Mouse (Mus musculus) CH12.LX (cell line): Measurements from ENCODE around the gene Usp32. TPM values are rescaled to one million over a fixed set of nuclear protein-coding genes. Genes with fewer than 3 reads are reported as not detected.

ENCODE experiments used
- DNase-seq: peaks from one replicate; pipeline ENCODE4 v3.0.0-alpha.2; 2013; ENCODE audit errors: extremely low read depth
- H3K27ac ChIP-seq: 2 replicates; pipeline ENCODE4 v1.5.1; 2012; ENCODE audit warnings: low read depth, mild to moderate bottlenecking, control low read depth, moderate library complexity; ENCODE audit not compliant: insufficient read depth
- H3K27me3 ChIP-seq: replicated peaks from 2 replicates; pipeline ENCODE3; 2012; ENCODE audit warnings: inconsistent platforms
- H3K36me3 ChIP-seq, 2 experiments: replicated peaks in 1 of 2; 2 replicates each; pipeline versions ENCODE3 to v1.6.1; 2012; ENCODE audit warnings: inconsistent platforms in 1 of 2, low read length in 1 of 2, mild to moderate bottlenecking in 1 of 2, mixed read lengths in 1 of 2, moderate library complexity in 1 of 2; ENCODE audit not compliant: control insufficient read depth in 1 of 2, insufficient read depth in 1 of 2
- H3K4me1 ChIP-seq, 2 experiments: 2 replicates each; pipeline ENCODE4 v1.6.1; 2012; ENCODE audit warnings: inconsistent platforms in 1 of 2, moderate library complexity in 1 of 2; ENCODE audit not compliant: insufficient read depth in 2 of 2, control insufficient read depth in 1 of 2
- H3K4me2 ChIP-seq: 2 replicates; pipeline ENCODE4 v1.6.1; 2012; ENCODE audit warnings: low read depth, mild to moderate bottlenecking, control low read depth; ENCODE audit not compliant: poor library complexity, insufficient read depth, severe bottlenecking
- H3K4me3 ChIP-seq, 3 experiments: fragments of 150-350 bp in 1 of 3; sonication (generic) in 1 of 3; replicated peaks in 1 of 3; 2 replicates each; pipeline versions ENCODE3 to v1.5.1; 2011 to 2012; ENCODE audit warnings: low read depth in 2 of 3, low read length in 2 of 3, mild to moderate bottlenecking in 2 of 3, moderate library complexity in 2 of 3, control low read depth in 1 of 3, improper control_type of control experiment in 1 of 3, inconsistent platforms in 1 of 3, mixed read lengths in 1 of 3; ENCODE audit not compliant: poor library complexity in 1 of 3
- H3K79me2 ChIP-seq: replicated peaks from 2 replicates; pipeline ENCODE4 v1.6.1; 2012; ENCODE audit warnings: mild to moderate bottlenecking, moderate library complexity; ENCODE audit not compliant: control insufficient read depth, poor library complexity, insufficient read depth, severe bottlenecking; ENCODE audit errors: extremely low read depth
- H3K9ac ChIP-seq: 2 replicates; pipeline ENCODE4 v1.6.1; 2012; ENCODE audit warnings: low read depth, mild to moderate bottlenecking, control low read depth, moderate library complexity; ENCODE audit not compliant: insufficient read depth
- H3K9me3 ChIP-seq: replicated peaks from 2 replicates; pipeline ENCODE3; 2012; ENCODE audit warnings: low read length, inconsistent platforms, mixed read lengths
- CHD1 ChIP-seq: IDR thresholded peaks from 2 replicates; pipeline ENCODE4 v1.6.1; 2012; ENCODE audit warnings: low read depth, low read length, improper control_type of control experiment, inconsistent platforms
- E2F4 ChIP-seq: IDR thresholded peaks from 2 replicates; pipeline ENCODE4 v1.6.1; 2011; ENCODE audit warnings: low read depth, low read length, improper control_type of control experiment; ENCODE audit not compliant: insufficient replicate concordance
- GABPA ChIP-seq: IDR thresholded peaks from 2 replicates; pipeline ENCODE4 v1.6.1; 2012; ENCODE audit warnings: low read depth, low read length, improper control_type of control experiment, inconsistent platforms; ENCODE audit not compliant: insufficient replicate concordance
- JUN ChIP-seq: IDR thresholded peaks from 2 replicates; pipeline ENCODE4 v1.6.1; 2011; ENCODE audit warnings: low read depth, mild to moderate bottlenecking, low read length, improper control_type of control experiment, moderate library complexity; ENCODE audit not compliant: insufficient read depth
- JUND ChIP-seq: conservative IDR thresholded peaks from 2 replicates; pipeline ENCODE4 v1.6.1; 2011; ENCODE audit warnings: low read depth, low read length, improper control_type of control experiment
- KAT2A ChIP-seq: IDR thresholded peaks from 2 replicates; pipeline ENCODE4 v1.6.1; 2012; ENCODE audit warnings: low read length, improper control_type of control experiment, inconsistent platforms; ENCODE audit not compliant: insufficient replicate concordance
- MAFK ChIP-seq: IDR thresholded peaks from 2 replicates; pipeline ENCODE4 v1.6.1; 2011; ENCODE audit warnings: low read length, improper control_type of control experiment; ENCODE audit not compliant: insufficient replicate concordance
- MAX ChIP-seq: IDR thresholded peaks from 2 replicates; pipeline ENCODE4 v1.6.1; 2011; ENCODE audit warnings: low read length, improper control_type of control experiment
- NELFE ChIP-seq: IDR thresholded peaks from 2 replicates; pipeline ENCODE4 v1.6.1; 2011; ENCODE audit warnings: low read depth, low read length, improper control_type of control experiment
- POLR2A ChIP-seq: IDR thresholded peaks from 2 replicates; pipeline ENCODE4 v1.6.1; 2011; ENCODE audit warnings: low read depth, mild to moderate bottlenecking, improper control_type of control experiment, low read length
- POLR2AphosphoS2 ChIP-seq: IDR thresholded peaks from 2 replicates; pipeline ENCODE4 v1.6.1; 2011; ENCODE audit warnings: low read depth, low read length, improper control_type of control experiment
- SMC3 ChIP-seq: IDR thresholded peaks from 2 replicates; pipeline ENCODE4 v1.6.1; 2011; ENCODE audit warnings: low read depth, low read length, improper control_type of control experiment
- TBP ChIP-seq: conservative IDR thresholded peaks from 2 replicates; pipeline ENCODE4 v1.6.1; 2011; ENCODE audit warnings: low read depth, low read length, improper control_type of control experiment
- USF1 ChIP-seq: IDR thresholded peaks from 2 replicates; pipeline ENCODE4 v1.6.1; 2014; ENCODE audit warnings: low read depth, mild to moderate bottlenecking, inconsistent platforms, low read length, improper control_type of control experiment
- ZMIZ1 ChIP-seq: IDR thresholded peaks from 2 replicates; pipeline ENCODE4 v1.6.1; 2012; ENCODE audit warnings: low read depth, mild to moderate bottlenecking, inconsistent platforms, low read length, improper control_type of control experiment
- ZNF384 ChIP-seq: IDR thresholded peaks from 2 replicates; pipeline ENCODE4 v1.6.1; 2012; ENCODE audit warnings: low read depth, low read length, improper control_type of control experiment, inconsistent platforms
- dilution Hi-C: fragments of 300-500 bp; cut with MboI; formaldehyde crosslinking; loops from 2 replicates; pipeline ENCODE4 v1.14.3; 2020; ENCODE audit warnings: low sequenced_read_pairs; ENCODE audit not compliant: extremely low pct_unique_long_range_greater_than_20kb, extremely low pct_ligation_motif_present
- in situ Hi-C: fragments of 300-500 bp; cut with MboI; formaldehyde crosslinking; loops from 3 replicates; pipeline ENCODE4 v1.14.3; 2019; ENCODE audit warnings: low sequenced_read_pairs, low pct_ligation_motif_present, low pct_unique_long_range_greater_than_20kb, mixed read lengths
- polyA plus RNA-seq: library from polyadenylated mRNA; unstranded; fragments of >175 nt; gene quantifications from 2 replicates; pipeline ENCODE4 v1.2.1, GENCODE M21; 2012; ENCODE audit warnings: low read depth; ENCODE audit not compliant: insufficient read length
- total RNA-seq, 2 experiments: library from RNA; depleted of rRNA; stranded (reverse); fragments of 300-350 nt in 1 of 2; fragments of >200 nt in 1 of 2; gene quantifications; 2 replicates each; pipeline ENCODE4 v1.2.3; 2012 to 2014

Gene Usp32
- total and polyA plus RNA-seq, 3 experiments = 7.4 to 12.0 (median 11.8) TPM

DNA sequence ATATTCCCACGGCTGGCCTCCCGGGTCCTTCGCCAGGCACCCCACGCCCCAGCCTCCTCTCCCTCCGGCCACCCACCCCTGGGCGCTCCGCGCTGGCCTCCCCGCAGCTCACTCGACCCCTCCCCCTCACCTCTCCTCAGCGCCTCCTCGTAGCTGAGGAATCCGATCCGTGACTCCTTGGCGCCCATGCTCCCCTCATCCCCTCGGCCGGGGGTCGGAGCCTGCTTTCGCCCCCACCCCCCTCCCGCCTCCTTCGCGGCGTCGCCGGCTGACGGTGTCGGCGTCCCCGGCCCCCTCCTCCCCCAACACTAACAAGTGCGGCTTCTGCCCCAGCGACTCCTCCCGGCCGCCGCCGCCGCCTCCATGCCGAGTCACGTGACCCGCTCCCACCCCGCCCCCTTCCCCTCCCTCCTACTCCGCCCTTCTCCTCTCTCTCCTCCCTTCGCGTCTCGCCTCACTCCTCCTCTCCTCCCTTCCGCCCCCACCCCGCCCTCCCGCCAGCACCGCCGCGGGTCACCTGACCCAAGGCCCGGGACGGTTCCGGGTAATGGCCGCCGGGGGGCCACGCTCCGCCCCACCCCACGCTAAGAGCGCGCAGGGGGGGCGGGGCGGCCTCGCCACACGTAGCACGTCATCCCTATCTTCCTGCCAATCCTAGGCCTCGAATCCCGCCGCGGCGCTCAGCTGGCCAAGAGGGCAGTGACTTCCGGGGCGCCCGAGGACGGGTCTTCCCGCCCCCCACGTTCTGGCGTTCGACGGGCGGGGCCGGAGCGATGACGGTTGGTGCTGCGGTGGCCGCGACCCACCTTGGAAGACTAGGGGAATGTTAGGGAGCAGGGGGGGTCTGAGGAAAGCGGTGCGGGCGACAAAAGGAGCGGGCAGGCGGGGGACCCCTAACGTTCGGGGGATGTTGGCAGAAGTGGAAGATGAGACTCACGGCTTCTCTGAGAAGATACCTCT, at the start of gene Usp32 (continued):
- TF ChIP-seq JUND = no peak

GRCm38 (mm10) chr11:85189110-85189509, 49.1 kb upstream of the Usp32 start:
- TF ChIP-seq CHD1 (no peak), MAX (no peak), GABPA (no peak), JUN (no peak), E2F4 (no peak), MAFK (no peak), ZMIZ1 (no peak), NELFE (no peak), ZNF384 (no peak), USF1 (no peak), TBP (no peak), JUND (no peak), KAT2A (no peak), POLR2A (no peak)
- Histone ChIP-seq H3K27ac (no peak overlapping the region), H3K9ac (no peak overlapping the region), H3K4me1 (no peaks in the 10 kb centered on the region), H3K79me2 (no peaks in the 10 kb centered on the region), H3K9me3 (peaks cover 3% of the 10 kb centered on the region), H3K4me3 (no peak overlapping the region), H3K4me2 (no peak overlapping the region), H3K27me3 (no peaks in the 10 kb centered on the region), H3K36me3 (peaks cover 32 to 66% of the 10 kb centered on the region in 2 experiments)
- in situ Hi-C loops (no loop called here), dilution Hi-C loops (no loop called here)
- no peak for DNase-seq

GRCm38 (mm10) chr11:85184839-85185238, 44.9 kb upstream of the Usp32 start:
- 0 out of 2 replicates have a peak, but pooled peaks have one; percentile 2 for TF ChIP-seq POLR2AphosphoS2
- TF ChIP-seq SMC3 = no peak
- H3K4me2 ChIP-seq = no peak overlapping the region
- H3K27ac ChIP-seq = no peak overlapping the region
- no peaks in the 10 kb centered on the region for H3K27me3 ChIP-seq
- no peak overlapping the region for H3K9ac ChIP-seq
- no peaks in the 10 kb centered on the region for H3K79me2 ChIP-seq
- in situ Hi-C loops = no loop called here
- no peak for DNase-seq
- H3K4me3 ChIP-seq = no peak overlapping the region
- peaks cover 3% of the 10 kb centered on the region for H3K9me3 ChIP-seq
- peaks cover 7 to 26% of the 10 kb centered on the region in 2 experiments for H3K36me3 ChIP-seq
- dilution Hi-C loops = no loop called here
- H3K4me1 ChIP-seq = peaks cover 0 to 8% of the 10 kb centered on the region in 2 experiments; a peak in 2 of 4 replicates
